Mouse (Mus musculus) CD4-positive, CD25-positive, alpha-beta regulatory T cell, adult 2 months (primary cell): Measurements from ENCODE around the gene Rhox7b.
"Not testable (repeated sequence)": the region's sequence is repeated elsewhere in the genome, so short reads cannot be mapped to it uniquely, and the experiment has no call there.

Experiments used
- DNase-seq: peaks from one replicate; pipeline ENCODE4 v3.0.0-alpha.2; 2012; ENCODE audit warnings: low read depth, low spot score

The Rhox7b gene

DNA sequence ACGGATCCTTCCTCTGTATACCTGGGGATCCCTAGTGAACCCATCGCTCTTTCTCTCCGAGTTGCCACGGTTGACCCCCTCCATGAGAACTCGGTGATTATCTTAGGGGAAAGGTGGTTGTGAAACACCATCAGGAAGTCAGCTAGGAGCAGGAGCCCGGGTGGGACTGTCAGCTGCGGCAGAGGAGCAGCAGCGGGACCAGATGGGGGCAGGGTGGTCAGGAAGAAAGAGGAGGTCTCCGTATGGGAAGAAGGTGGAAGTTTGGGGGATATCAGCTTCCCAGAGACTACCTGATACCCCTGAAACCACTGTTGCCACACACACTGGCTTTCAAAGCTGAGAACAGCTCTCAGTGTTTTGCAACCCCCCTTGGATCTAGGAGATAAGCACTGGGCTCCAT is at the start of gene Rhox7b:
TSS of gene Rhox7b (minus strand) at position 101 of the 400 bp plus-strand sequence.
- not testable (repeated sequence) for DNase-seq

DNA sequence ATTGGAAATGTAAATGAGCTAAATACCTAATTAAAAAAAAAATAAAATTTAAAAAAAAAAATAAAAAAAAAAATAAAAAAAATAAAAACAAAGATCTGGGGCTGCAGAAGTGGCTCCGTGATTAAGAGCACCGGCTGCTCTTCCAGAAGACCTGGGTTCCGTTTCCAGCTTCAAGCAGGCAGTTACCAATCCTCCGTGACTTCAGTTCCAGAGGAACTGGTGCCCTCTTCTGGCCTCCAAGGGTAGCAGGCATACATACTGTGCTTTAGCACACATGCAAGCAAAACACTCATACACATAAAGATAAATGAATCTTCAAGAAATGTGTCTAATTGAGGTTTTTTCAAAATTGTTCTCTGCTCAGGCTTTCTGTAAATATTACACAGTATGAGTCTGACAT is 19.3 kb upstream of the Rhox7b start:
- no peak for DNase-seq

DNA sequence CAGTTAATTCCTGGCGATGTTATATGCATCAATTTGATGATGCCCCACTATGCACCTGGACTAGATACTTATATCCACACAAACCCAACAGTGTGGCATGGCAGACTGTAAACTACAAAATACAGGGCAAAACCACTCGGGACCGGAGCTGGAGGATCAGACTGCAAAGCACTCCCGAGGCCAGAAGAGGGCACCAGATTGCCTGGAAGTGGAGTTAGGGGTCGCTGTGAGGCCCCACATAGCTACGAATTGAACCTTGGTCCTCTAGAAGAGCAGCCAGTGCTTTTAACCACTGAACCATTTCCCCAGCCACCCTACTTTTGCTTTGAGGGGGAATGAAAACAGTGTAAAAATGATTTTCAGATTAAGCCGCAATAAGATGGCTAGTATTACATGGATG is 11.5 kb upstream of the Rhox7b start:
- DNase-seq: no peak

GRCm38 (mm10) chrX:37903727-37904126 is 6.7 kb upstream of the Rhox7b start:
- DNase-seq: no peak

- DNase-seq: not testable (repeated sequence)
Measured at GRCm38 (mm10) chrX:37901670-37902069, 4.6 kb upstream of the Rhox7b start, which contains the start of gene Rhox9. Gene Rhox9, minus strand, starts transcription at chrX:37901770.

DNA sequence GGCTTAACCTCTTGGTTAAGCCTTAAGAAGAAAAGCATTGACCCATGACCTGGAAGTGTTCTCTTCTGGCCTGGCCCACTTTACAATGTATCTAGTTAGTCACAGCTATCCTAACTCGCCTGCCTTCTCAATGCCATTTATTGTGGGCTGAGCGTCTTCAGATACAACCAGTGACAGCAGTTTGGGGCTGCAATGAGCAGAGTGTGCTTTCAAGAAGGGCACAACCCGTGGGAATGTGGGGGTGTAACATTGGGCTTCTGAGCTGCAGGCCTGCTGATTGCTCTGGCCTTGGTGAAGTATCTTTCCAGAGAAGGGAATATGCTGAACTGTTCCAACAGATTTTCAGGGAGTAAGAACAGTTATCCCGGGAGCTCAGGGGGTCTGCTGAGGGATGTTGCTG is 18.2 kb downstream of the Rhox7b start, which contains the start of gene Rhox8:
TSS of gene Rhox8 (minus strand) at position 101 of the 400 bp plus-strand sequence.
- no peak for DNase-seq

- DNase-seq: no peak
Measured at GRCm38 (mm10) chrX:37871641-37872040, 25.4 kb downstream of the Rhox7b start.
